Mouse (Mus musculus) spleen, postnatal 14 days (tissue): ENCODE measurements around the gene Fbxl22.

Source experiments
- DNase-seq, 2 experiments: peaks; one replicate each; pipeline ENCODE4 v3.0.0; 2021 to 2022; ENCODE audit warnings: low spot score in 2 of 2

Gene Fbxl22

GRCm38 (mm10) chr9:66514256-66514770 is at the start of gene Fbxl22:
Gene Fbxl22, minus strand, starts transcription at chr9:66514593.
- peak in 1 of 2 experiments; percentile 34 for DNase-seq

DNA sequence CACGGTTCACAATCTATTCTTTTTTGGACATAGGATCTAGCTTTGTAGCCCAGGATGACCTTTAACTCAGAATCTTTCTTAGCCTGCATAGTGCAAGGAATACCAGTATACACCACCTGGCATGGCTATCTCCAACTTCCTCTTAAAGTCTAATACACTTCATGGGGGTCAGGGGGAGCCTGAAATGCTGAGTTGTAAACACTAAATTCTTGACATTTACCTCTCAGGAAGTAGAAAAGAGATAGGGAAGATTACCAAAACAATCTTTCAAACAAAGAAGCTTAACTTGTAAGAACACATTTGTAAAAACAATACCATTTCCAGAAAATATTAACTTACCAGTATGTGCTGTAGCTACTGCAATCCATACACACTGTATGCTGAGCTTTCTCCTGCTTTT is 47.8 kb upstream of the Fbxl22 start:
- DNase-seq = no peak

GRCm38 (mm10) chr9:66561496-66561895 is 47.1 kb upstream of the Fbxl22 start:
- no peak for DNase-seq

DNA sequence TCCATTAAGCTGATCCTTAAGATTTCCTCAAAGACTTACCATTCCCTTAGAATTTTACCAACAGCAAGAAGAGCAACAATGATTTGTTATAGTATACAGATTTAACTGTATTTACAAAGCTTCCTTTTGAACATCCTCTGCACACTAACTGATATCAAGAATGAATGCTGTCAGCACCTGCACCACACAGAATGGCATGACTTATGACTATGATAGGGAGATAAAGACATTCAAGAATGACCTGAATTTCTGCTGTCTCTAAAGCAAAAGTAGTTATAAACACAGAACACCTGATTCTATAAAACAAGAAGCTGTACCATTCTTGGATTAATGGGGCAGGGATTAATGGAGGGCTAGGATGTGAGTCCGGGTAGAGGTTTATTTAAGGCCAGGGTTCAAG is 46.3 kb upstream of the Fbxl22 start:
- DNase-seq = no peak

- DNase-seq = no peak
Observed at GRCm38 (mm10) chr9:66560295-66560694, 45.9 kb upstream of the Fbxl22 start.

- DNase-seq = no peak
Observed at GRCm38 (mm10) chr9:66558971-66559370, 44.6 kb upstream of the Fbxl22 start.

DNA sequence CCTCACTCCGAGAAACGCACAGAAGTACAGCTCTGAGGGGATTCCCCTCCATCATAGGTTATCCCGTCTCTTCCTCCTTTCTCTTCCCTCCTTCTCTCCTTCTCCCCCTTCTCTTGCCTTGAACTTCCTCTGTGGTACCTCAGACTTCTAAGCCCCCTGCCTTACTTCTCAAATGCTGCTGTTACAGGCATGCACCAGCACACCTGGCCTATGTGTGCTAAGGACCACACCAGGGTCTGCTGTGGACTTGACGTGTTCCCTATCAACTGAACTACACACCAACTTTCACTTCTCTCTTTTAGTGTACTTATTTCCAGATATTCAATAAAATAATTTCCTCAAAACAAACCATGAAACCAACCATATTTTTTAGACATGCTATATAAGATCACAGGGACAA is 28.4 kb upstream of the Fbxl22 start:
- no peak for DNase-seq

GRCm38 (mm10) chr9:66521595-66521994 is 7.2 kb upstream of the Fbxl22 start:
- no peak for DNase-seq

DNA sequence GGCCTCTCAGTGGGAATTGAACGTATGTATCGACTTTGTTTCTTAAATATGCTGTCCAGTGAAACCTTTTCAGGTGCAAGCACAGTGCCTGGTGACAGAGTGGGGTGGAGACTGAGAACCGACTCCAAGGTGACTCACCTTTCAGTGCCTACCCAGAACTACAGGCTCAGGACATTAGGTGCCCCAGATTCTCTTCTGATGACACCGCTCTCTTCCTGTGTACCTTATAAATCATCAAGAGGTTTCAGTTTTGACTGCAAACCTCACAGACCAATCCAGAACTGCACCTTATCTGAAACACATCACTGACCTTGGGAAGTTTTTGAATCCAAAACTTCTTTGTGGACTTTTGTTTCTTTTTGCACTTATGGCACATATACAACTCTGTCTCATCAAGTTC is 5.9 kb upstream of the Fbxl22 start:
- no peak for DNase-seq

- DNase-seq = no peak
Observed at GRCm38 (mm10) chr9:66518901-66519300, 4.5 kb upstream of the Fbxl22 start.

DNA sequence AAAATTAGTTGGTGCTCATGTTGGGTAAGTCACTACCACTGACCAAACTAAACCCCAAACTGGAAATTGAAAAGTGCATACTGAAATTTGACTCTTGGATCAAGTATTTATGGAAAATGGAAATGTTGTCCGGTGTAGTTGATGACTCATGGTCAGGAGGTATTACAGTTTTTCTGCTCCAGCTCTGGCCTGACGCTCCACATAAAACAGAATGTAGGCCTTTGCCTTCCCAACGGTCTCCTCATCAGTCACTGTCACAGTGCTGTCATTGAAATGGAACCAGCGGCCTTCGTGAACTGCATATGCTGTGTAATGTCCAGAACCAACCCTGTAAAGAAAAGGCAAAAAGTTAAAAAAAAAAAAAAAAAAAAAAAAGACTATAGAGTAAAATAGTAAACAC is 3.9 kb upstream of the Fbxl22 start:
- no peak for DNase-seq

DNA sequence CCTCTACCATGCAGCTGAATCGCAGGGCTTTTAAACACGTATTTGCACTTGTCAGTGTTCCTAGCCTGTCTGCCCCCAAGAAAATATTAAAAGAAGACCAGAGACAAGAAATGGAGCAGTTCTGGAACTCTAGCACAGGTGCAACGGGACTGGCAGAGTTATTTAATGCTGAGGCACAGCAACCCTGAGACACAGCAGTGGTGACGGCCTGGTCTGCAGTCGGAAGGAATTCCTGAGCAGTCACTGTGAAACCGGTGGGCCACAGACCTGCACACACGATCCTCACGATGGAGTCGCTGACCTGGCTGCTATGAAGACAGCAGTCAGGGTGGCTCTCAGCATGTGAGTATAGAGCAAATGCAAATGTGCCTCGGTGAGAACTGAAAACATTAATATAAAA is 3.4 kb upstream of the Fbxl22 start:
- DNase-seq = no peak

DNA sequence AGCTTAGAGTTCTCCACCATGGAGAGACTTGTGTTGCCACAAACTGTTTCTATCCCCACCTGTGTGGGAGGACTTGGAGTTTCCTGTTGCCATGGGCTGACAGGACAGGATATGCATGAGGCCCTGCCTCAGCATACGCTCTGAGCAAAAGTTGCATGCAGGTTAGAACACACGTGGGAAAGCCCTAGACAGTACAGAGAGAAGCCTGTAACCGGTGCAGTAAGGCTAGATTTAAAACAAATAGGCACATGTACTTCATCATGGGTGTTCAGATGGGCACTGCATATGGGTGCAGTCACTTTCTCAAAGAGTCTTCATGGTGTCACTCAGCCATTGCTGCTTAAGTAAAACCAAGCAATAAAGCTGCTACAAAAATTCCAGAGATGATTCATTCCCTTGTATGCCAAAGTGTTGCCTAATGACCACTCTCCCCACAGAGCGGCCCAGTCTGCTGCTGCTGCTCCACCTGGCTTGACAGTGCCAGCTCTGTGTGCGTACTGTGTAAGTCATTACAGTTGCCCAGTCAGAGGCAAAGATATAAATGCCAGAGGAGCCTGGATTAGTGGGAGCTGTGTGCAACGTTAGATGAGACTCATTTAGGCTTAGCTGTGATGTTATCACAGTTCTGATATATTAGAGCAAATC is 2.0 kb upstream of the Fbxl22 start:
- no peak for DNase-seq

DNA sequence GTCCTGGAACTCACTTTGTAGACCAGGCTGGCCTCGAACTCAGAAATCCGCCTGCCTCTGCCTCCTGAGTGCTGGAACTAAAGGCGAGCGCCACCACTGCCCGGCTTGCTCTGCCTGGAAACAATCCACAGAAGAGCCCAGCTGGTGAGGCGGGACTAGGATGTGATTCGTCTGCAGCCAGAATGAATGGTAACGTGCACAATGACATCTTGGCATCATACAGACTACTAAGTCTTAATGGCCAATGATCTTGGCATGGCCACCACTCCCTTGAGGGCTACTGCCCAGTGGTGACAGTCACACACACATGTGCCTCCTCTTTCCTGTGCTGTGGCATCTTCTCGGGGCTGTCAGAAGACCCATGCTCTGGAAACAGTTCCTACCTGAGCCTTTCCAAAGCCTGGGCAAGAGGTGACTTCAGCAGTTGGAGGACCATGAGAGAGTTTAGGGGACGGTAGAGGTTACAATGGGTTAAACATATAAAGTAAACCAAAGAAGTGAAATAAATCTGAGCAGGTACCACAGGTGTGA is 1.4 kb upstream of the Fbxl22 start:
- no peak for DNase-seq

DNA sequence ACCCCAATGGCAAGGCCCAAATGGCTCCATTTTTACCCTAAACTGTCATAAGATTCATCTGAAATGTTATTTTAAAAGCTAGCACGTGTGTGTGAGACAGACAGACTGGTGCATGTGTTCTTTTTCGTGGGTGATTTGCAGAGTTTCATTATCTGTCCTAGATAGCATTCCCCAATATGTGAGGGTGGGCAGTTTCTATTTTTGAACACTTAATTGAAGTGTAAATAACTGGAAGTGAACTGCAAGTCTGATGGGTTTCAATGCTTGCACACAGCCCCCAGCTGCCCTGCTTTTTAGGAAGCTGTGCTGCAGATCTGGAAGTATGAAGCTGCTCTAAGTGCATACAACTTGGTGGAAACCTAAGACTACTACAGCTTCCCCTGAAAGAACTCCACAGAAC is 722 bp upstream of the Fbxl22 start:
- DNase-seq = no peak

- DNase-seq = no peak
Observed at GRCm38 (mm10) chr9:66513661-66514255, 635 bp downstream of the Fbxl22 start.

DNA sequence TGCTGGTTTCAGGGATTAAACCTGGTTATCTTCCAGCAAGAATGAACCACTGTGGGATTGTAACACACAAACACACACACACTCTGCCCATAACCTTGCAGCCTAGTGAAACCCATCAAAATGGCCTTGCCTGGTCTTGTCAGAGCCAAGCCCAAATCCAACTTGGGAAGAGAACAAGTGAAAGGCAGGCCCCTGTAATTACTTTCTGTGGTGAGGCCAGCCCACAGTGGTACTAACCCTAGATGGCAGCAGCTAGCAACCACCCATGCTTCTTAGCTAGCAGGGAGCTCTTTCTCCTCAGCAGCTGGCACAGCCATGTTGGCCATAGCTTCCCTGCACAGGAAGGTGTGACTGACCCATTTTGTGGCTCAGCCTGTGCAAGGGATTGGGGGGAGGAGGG is 1.2 kb downstream of the Fbxl22 start:
- no peak for DNase-seq

DNA sequence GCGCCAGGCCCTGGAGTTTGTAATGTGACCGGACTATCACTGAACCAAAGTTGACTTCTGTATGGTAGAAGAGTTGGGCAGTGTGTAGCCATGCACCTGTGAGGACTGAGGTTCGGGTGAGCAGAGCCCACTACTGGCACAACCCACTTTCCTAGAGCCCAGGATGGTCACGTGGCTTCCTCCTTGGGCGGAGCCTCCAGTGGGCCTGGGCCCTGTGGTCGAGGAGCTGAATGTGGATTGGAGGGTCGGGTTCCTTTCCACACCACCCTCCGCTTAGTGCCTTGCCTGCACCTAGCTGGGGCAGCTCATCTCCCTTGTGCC is 2.1 kb downstream of the Fbxl22 start:
- DNase-seq = peak; percentile 50 to 60

DNA sequence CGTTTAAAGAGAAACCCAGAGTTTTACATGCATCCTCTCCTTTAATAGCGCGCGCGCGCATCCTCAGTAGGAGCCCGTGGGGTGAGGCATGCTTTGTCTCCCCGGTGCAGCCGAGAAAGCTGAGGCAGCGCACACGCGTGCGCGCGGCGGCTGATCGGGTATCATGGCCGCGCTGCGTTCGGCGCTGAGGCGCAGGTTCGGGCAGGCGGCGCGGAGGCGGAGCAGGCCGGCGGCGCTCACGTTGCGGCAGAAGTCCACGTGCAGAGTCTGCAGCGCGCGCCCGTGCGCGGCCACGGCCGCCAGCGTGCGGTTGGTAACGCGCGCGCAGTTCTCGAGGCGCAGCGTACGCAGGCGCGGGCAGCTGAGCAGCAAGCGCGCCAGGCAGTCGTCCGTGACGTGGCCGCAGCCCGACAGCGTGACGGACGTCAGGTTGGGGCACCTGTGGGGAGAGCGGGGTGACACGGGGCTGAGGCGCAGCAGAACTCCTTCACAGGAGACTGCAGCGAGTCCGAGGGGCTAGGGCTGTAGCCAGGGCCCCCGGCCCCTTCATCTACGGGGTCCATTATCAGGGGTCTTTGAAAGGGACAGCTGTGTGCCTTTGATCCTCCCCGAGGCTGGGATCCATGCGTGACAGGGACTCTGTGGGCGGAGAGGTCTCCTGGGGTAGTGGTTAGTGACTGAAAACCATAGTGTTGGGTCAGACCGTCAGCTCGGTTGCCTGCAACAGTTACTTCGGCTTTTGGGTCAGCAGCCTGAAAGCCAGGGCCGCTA is 2.6 kb downstream of the Fbxl22 start:
- DNase-seq = peak; percentile 73 to 83

GRCm38 (mm10) chr9:66510944-66511343 is 3.4 kb downstream of the Fbxl22 start:
- no peak for DNase-seq

- DNase-seq = no peak
Observed at GRCm38 (mm10) chr9:66510351-66510841, 4.0 kb downstream of the Fbxl22 start.

- no peak for DNase-seq
Observed at GRCm38 (mm10) chr9:66508890-66509399, 5.4 kb downstream of the Fbxl22 start.
